Mouse (Mus musculus) limb, embryonic 12.5 days (tissue): ENCODE measurements at regions not wholly inside any gene's neighbourhood (a gene's known extent, or its start where the extent isn't known, plus 50 kb on each side); places are given as distances from the start of the nearest gene placed in this dataset.

Experiments used
- ATAC-seq: fragments of 200-750 bp; cut with Nextera tagmentation; 2 replicates; pipeline ENCODE4 v1.8.0; 2017; ENCODE audit warnings: low read depth, moderate TSS enrichment; ENCODE audit not compliant: insufficient number of reproducible peaks, insufficient read depth, low FRiP score, low TSS enrichment
- H3K27ac ChIP-seq: fragments of 300-500 bp; sonication (generic); 2 replicates; pipeline ENCODE4 v1.5.1; 2016; ENCODE audit warnings: mild to moderate bottlenecking, moderate library complexity
- H3K27me3 ChIP-seq: fragments of 300-500 bp; sonication (generic); 2 replicates; pipeline ENCODE4 v1.6.1; 2016; ENCODE audit warnings: mild to moderate bottlenecking, moderate library complexity
- H3K36me3 ChIP-seq: fragments of 300-500 bp; sonication (generic); 2 replicates; pipeline ENCODE4 v1.6.1; 2016; ENCODE audit warnings: mild to moderate bottlenecking, moderate library complexity
- H3K4me1 ChIP-seq: fragments of 300-500 bp; sonication (generic); replicated peaks from 2 replicates; pipeline ENCODE4 v1.6.1; 2016
- H3K4me2 ChIP-seq: fragments of 300-500 bp; sonication (generic); 2 replicates; pipeline ENCODE4 v1.6.1; 2016; ENCODE audit warnings: mild to moderate bottlenecking, moderate library complexity
- H3K4me3 ChIP-seq: fragments of 300-500 bp; sonication (generic); replicated peaks from 2 replicates; pipeline ENCODE4 v1.5.1; 2016; ENCODE audit warnings: mild to moderate bottlenecking
- H3K9ac ChIP-seq: fragments of 300-500 bp; sonication (generic); replicated peaks from 2 replicates; pipeline ENCODE4 v1.6.1; 2016; ENCODE audit warnings: mild to moderate bottlenecking, moderate library complexity
- H3K9me3 ChIP-seq: fragments of 300-500 bp; sonication (generic); 2 replicates; pipeline ENCODE4 v1.6.1; 2016; ENCODE audit warnings: mild to moderate bottlenecking, moderate library complexity
- WGBS: fragments of 180-500 bp; shearing (Covaris S2); methylation state at CpG from one replicate; pipeline ENCODE4 v1.1.7; 2016; 5-methylcytosine and 5-hydroxymethylcytosine counted together

DNA sequence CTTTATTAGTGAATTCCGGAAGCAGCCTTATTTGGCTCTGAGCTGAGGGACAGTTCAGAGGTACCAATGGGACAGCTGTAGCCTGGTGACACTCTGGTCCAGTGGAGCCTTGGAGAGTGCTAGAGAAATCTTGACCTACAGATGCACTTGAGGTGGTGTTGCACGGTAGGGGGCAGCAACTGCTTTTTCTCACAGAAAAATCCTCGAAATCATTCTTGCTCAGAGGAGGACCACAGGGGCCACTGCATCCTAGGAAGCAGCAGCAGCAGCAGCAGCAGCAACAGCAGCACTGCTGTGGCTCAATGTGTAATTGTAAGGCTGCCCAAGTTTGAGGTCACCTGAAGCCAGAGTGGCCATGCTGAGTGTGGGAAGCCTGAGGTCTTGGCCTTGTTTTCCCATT is 299.7 kb upstream of the Ppp2r3a start:
- 49% methylated on average over 3 of the region's 3 CpGs for WGBS
- no peaks in the 10 kb centered on the region for H3K36me3 ChIP-seq
- no peaks in the 10 kb centered on the region; the same call in 1 of the 2 replicates for H3K27me3 ChIP-seq
- H3K4me2 ChIP-seq = no peak overlapping the region
- no peak for ATAC-seq
- no peak overlapping the region for H3K27ac ChIP-seq
- H3K9me3 ChIP-seq = no peaks in the 10 kb centered on the region
- no peak overlapping the region for H3K4me3 ChIP-seq
- H3K9ac ChIP-seq = no peak overlapping the region
- H3K4me1 ChIP-seq = 0 out of 2 replicates have a peak, but pooled peaks cover 2% of the 10 kb centered on the region

DNA sequence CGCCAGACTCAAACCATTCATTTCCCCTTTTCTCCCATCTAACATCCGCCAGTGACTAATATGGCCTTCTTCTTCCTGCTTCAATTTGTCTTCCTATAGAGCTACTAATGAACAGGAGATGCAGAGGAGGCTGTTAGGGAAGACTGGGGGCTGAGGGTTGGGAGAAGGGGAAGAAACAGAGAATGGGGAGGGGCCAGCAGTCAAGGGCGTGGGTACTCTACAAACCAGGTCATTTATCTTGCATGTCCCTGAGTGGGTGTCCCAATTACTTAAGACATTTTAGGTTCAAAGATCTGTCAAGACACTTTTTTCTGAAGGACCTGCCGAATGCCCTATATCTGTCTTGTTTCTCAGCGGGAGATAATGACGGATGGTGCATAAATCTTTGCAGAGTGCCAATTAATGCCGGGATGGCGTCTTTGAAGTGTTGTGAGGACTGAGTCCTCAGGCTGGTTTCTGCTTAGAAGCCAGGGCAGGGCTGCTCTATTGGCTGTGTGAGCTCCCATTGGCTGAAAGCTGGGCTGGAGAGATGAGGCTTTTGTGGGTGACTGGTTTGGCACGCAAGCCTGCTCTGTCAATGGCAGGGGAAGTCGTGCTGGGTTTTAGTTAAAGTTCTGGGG is 294.7 kb upstream of the Ppp2r3a start:
- H3K9ac ChIP-seq = no peak overlapping the region
- H3K27ac ChIP-seq = no peak overlapping the region
- H3K4me3 ChIP-seq = no peak overlapping the region
- no peaks in the 10 kb centered on the region for H3K36me3 ChIP-seq
- ATAC-seq = no peak
- H3K4me2 ChIP-seq = no peak overlapping the region
- no peaks in the 10 kb centered on the region for H3K27me3 ChIP-seq
- 0 out of 2 replicates have a peak, but pooled peaks cover 2% of the 10 kb centered on the region for H3K4me1 ChIP-seq
- no peaks in the 10 kb centered on the region for H3K9me3 ChIP-seq
- 8% methylated on average over 10 of the region's 10 CpGs for WGBS

DNA sequence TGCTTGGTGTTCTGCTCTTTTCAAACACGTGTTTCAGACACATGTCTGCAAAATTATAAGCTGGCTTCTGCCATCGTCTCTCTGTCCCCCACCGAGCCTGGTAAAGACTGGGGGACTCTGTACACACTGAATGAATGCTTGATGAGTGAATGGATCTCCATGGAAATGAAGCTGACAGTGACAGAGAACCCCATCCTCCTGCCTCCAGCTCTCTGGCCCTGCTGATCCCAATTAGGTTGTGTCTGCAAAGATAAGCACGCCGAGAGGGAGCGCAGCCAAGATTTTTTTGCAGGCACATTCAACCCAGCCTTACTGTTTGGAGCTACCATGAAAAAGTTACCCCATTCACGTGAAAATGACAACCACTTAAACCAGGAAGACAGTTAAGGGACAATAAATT is 266.5 kb upstream of the Ppp2r3a start:
- 65% methylated on average over 7 of the region's 7 CpGs for WGBS
- ATAC-seq = no peak
- H3K9ac ChIP-seq = no peak overlapping the region
- no peaks in the 10 kb centered on the region for H3K9me3 ChIP-seq
- no peaks in the 10 kb centered on the region for H3K36me3 ChIP-seq
- H3K4me2 ChIP-seq = no peak overlapping the region
- H3K27me3 ChIP-seq = no peaks in the 10 kb centered on the region
- no peak overlapping the region for H3K4me3 ChIP-seq
- no peaks in the 10 kb centered on the region for H3K4me1 ChIP-seq
- H3K27ac ChIP-seq = no peak overlapping the region

DNA sequence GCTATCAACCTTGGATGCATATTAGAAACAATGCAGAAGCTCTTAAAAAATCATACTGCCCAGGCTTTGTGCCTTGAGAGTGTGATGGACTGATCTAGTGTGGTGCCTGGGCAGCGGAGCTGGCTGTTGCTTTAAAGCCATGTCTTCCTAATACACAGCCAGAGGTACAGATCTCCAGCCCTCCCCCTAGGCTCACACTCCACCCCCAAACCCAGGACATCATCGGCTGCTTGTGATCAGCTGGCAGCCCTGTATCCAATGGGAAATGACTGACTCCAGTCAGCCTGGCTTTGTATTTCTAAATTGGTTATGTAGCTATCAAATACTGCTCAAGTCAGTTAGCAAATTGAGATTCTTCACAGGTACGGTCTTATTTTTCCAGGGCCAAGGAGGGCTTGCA is 259.2 kb upstream of the Ppp2r3a start:
- ATAC-seq = no peak
- Histone ChIP-seq H3K4me1 (no peaks in the 10 kb centered on the region), H3K9ac (no peak overlapping the region), H3K36me3 (no peaks in the 10 kb centered on the region), H3K4me3 (no peak overlapping the region), H3K4me2 (no peak overlapping the region), H3K27ac (no peak overlapping the region), H3K27me3 (no peaks in the 10 kb centered on the region), H3K9me3 (no peaks in the 10 kb centered on the region)
- 66% methylated on average over 3 of the region's 3 CpGs for WGBS

DNA sequence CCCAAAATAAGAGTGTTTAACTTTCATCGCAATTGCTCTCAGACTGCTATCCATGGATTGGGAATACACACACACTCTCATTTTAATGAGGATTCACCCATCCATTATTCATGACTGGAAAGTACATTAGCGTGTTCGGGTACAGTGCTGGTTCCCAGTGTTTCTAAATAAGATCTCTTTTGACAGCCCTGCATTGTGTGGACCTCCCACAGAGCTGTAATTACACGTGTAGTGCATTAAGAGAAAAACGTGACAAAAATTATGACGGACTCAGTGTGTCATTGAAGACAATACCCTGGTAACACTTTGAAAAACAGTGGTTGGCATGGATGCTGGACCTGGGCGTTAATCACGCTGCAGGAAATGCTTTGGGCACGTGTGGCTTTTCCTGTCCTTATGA is 257.6 kb upstream of the Ppp2r3a start:
- no peaks in the 10 kb centered on the region for H3K36me3 ChIP-seq
- H3K27ac ChIP-seq = no peak overlapping the region
- H3K4me3 ChIP-seq = no peak overlapping the region
- no peaks in the 10 kb centered on the region for H3K9me3 ChIP-seq
- no peak overlapping the region for H3K9ac ChIP-seq
- H3K4me2 ChIP-seq = no peak overlapping the region
- WGBS = 82% methylated on average over 9 of the region's 9 CpGs
- no peaks in the 10 kb centered on the region for H3K4me1 ChIP-seq
- no peaks in the 10 kb centered on the region for H3K27me3 ChIP-seq
- no peak for ATAC-seq

DNA sequence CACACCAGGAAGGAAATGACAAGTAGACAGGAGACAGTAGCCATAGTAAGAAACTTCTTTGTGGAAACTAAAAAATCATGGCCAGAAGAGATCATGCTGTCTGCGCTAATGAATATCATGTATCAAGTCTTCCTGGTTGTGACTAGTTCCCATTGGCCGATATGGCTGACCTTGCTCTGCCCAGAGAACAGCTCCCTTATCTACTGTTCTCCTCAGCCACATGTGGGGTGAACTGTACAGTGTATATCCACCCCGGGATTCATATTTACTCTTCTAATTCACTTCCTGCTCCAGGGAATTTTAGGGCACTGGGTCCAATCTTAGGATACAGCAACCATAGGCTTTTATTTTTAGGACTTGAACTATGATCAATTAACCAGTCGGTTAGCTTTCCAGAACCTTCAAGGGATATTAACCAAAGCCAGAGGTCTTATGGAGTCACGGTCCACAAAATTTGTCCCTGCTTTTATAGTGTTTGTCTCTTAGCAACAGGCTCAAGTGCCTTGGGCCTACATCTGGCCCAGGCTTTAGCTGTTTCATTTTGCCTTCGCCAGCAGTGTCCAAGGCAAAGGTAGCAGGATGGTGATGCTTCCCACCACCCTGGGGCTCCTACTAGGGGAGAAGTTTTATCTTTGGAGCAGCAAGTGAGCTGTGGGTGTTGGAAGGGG is 255.6 kb upstream of the Ppp2r3a start:
- Histone ChIP-seq H3K27me3 (no peaks in the 10 kb centered on the region), H3K9me3 (no peaks in the 10 kb centered on the region), H3K27ac (no peak overlapping the region), H3K4me2 (no peak overlapping the region), H3K36me3 (no peaks in the 10 kb centered on the region), H3K4me1 (0 out of 2 replicates have a peak, but pooled peaks cover 5% of the 10 kb centered on the region), H3K4me3 (no peak overlapping the region), H3K9ac (no peak overlapping the region)
- no peak for ATAC-seq
- WGBS = 67% methylated on average over 6 of the region's 6 CpGs

DNA sequence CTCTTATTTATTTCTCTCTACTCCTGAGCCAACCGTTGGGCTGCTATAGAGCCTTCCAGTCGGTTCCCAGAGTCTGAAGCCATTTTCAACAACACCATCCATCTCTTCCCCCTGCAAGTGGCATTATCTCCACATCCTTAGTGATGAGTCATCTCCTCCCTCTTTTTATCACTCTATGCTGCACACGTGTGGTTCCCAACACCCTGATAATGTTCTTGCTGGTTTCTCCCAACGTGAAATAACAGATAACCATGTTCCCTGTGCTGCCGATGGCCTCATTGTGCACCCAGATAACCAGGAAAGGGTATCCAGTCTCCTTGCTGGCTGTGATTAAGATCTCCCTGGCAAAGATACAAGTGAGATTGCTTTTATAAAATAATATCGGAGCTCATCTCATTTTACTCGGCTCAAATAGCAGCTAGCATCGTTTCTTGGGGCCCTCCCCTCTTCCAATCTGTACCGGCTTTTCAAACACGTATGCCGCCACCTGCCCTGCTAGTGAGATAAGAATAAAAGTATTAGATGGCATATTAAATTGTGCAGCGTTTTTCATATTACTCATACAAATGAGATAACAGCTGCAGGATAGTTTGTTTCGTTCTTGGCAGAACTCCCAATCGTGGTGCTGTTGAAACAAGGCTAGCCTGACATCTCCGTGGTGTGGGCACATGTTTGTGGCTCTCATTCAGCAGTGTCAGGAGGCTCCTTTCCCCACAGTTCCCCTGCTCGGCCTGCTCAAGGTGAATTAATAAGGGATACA is 250.3 kb upstream of the Ppp2r3a start:
- Histone ChIP-seq H3K9ac (no peak overlapping the region), H3K4me2 (no peak overlapping the region), H3K36me3 (no peaks in the 10 kb centered on the region), H3K4me3 (no peak overlapping the region), H3K4me1 (0 out of 2 replicates have a peak, but pooled peaks cover 5% of the 10 kb centered on the region), H3K9me3 (no peaks in the 10 kb centered on the region), H3K27me3 (no peaks in the 10 kb centered on the region), H3K27ac (no peak overlapping the region)
- WGBS = 82% methylated on average over 16 of the region's 16 CpGs
- ATAC-seq = no peak

DNA sequence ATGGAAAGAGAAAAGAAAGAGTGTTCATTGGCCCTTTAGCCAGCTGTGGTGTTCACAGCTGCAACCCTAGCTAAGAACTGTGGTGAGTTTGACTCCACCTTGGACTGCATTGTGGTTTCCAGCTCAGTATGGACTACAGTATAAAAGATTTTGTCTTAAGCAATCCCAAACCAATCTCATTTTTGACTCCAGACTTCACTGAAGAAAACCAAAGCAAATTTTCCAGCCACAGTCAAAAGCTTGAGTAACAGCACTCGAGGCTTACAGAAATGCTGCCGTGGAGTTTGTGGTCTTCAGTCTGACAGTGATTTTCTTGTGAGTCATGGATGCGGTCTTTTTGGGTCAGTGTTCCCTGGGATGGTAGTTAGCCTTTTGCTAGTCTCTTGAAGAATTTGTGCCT is 249.4 kb upstream of the Ppp2r3a start:
- H3K27ac ChIP-seq = no peak overlapping the region
- ATAC-seq = no peak
- H3K9me3 ChIP-seq = no peaks in the 10 kb centered on the region
- H3K27me3 ChIP-seq = no peaks in the 10 kb centered on the region
- no peak overlapping the region for H3K4me3 ChIP-seq
- no peak overlapping the region for H3K9ac ChIP-seq
- H3K4me2 ChIP-seq = no peak overlapping the region
- WGBS = 87% methylated on average over 3 of the region's 3 CpGs
- no peaks in the 10 kb centered on the region for H3K36me3 ChIP-seq
- 0 out of 2 replicates have a peak, but pooled peaks cover 5% of the 10 kb centered on the region for H3K4me1 ChIP-seq

DNA sequence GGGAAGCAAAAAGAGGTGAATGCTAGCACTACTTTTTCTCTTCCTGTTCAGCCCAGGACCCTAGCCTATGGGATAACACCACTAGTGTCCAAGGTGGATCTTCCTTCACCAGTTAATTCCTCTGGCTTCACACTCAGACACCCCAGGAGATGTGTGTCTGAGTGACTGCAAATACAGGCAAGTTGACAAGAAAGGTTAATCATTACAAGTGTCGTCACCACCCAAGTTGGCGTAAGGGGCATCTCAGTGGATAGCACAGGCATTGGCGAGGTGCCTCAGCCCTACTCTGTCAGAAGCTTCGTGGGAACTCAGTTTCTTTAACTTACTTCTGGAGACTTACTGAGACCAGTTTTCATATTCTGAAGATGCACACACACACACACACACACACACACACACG is 247.1 kb upstream of the Ppp2r3a start:
- H3K4me2 ChIP-seq = no peak overlapping the region
- ATAC-seq = no peak
- H3K27me3 ChIP-seq = no peaks in the 10 kb centered on the region
- 0 out of 2 replicates have a peak, but pooled peaks cover 5% of the 10 kb centered on the region for H3K4me1 ChIP-seq
- H3K27ac ChIP-seq = no peak overlapping the region
- H3K4me3 ChIP-seq = no peak overlapping the region
- no peaks in the 10 kb centered on the region for H3K36me3 ChIP-seq
- no peaks in the 10 kb centered on the region for H3K9me3 ChIP-seq
- H3K9ac ChIP-seq = no peak overlapping the region
- 93% methylated on average over 5 of the region's 5 CpGs for WGBS

DNA sequence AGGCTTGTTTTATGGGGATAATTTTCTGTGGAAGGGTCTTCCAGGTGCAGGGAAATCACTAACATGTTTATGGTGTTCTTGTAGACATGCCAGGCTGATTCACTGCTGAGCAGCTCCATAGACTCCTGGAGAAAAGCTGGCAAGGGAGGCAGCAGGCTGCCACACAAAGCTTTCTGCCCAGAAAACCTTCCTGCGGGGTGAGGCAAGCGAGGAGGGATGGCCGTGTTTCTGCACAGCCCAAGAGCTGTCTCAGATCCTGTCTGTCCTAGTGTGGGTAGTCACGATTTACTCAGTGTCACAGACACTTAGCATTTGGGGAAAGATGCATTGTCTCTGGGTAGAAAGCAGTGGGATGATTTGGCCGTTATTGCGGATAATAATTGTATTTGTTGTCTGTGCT is 244.2 kb upstream of the Ppp2r3a start:
- Histone ChIP-seq H3K36me3 (no peaks in the 10 kb centered on the region), H3K27me3 (no peaks in the 10 kb centered on the region), H3K9ac (no peak overlapping the region), H3K27ac (no peak overlapping the region), H3K4me3 (no peak overlapping the region), H3K4me1 (no peaks in the 10 kb centered on the region), H3K9me3 (no peaks in the 10 kb centered on the region), H3K4me2 (no peak overlapping the region)
- 78% methylated on average over 6 of the region's 6 CpGs for WGBS
- no peak for ATAC-seq

DNA sequence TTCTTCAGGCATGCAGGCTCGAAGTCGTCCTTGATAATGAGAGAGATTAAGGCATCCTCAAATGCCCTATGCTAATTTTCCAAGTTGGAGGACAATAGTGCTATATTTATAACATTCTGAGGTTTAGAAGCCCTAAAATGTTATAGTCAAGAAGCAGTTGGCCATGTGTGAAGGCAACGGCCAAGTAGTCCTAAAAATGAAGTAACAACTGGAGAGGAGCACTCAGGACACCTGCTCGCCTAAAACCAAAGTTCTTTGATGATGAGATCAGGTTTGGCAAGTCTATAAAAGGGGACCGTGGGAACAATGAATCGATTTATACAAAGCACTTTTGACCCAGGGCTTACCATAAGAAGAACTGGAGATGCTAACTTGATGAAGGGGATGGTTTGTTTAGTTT is 237.4 kb upstream of the Ppp2r3a start:
- Histone ChIP-seq H3K4me1 (no peaks in the 10 kb centered on the region), H3K9ac (no peak overlapping the region), H3K4me3 (no peak overlapping the region), H3K9me3 (no peaks in the 10 kb centered on the region), H3K36me3 (no peaks in the 10 kb centered on the region), H3K27ac (no peak overlapping the region), H3K4me2 (no peak overlapping the region), H3K27me3 (no peaks in the 10 kb centered on the region)
- ATAC-seq = no peak
- WGBS = 75% methylated on average over 6 of the region's 6 CpGs
